Mouse (Mus musculus) c-Kit-positive CD71-negative TER-119-negative erythroid progenitor cells, embryonic 14.5 days (primary cell): Measurements from ENCODE around the gene Gm37240.
A peak's percentile ranks its signal among the peaks of the same experiment; 100 is the strongest.

Experiments
- DNase-seq: peaks from one replicate; pipeline ENCODE4 v3.0.0-alpha.2; 2013; ENCODE audit warnings: low read depth

Gene Gm37240

GRCm38 (mm10) chr3:85634389-85635125 is 252.8 kb downstream of the Gm37240 start:
- DNase-seq, result no peak

GRCm38 (mm10) chr3:85633733-85634132 is 253.6 kb downstream of the Gm37240 start:
- no peak for DNase-seq

DNA sequence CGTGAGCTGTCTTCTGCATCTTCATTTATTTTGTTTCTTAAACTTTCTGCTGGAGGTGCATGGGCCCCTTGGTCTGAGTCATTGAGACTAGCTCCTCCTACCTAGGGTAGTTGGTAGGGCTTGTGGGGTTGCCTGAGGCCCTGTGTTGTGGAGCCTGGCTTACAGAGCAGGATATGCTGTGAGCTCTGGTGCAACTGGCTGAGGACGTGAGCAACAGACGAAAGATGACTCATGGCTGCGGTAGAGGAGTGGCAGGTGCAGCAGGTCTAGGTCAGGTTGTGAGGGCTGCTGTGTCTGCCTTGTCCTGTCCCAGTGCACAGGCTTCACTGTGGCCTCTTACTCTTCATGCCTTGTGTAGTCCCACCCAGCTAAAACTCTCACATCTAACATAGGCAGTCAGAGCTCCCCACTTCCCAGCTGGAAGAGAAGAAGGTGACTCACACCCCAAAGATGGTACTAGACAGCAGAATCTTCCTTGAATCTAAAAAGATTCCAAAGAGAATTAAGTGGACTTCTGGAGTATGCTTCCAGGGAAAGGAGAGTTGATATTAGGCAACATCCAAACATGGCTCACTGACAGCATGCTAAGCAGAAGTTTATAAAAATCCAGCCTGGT is 257.3 kb downstream of the Gm37240 start:
- no peak for DNase-seq

DNA sequence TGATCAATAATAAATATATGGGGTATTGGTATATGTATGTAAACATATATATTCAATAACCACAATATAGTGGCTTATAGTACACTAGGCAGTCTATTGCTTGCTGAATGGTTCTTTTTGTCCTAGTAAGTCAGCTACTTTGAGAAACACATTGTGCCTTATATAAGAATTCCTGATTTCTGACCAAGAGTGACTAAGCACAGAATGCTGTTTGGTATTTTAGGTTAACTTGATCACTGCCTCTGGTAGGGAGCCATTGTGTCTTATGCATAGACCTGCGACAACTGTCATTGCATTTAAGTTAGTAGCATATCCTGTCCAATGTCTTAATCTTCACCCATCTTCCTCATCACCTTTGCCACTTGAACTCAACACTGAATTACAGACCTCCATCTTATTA is 267.6 kb downstream of the Gm37240 start:
- no peak for DNase-seq

GRCm38 (mm10) chr3:85619345-85619744 is 268.0 kb downstream of the Gm37240 start:
- no peak for DNase-seq

- DNase-seq, result no peak
Observed at GRCm38 (mm10) chr3:85618885-85619284, 268.4 kb downstream of the Gm37240 start.

GRCm38 (mm10) chr3:85616389-85616788 is 270.9 kb downstream of the Gm37240 start:
- no peak for DNase-seq

DNA sequence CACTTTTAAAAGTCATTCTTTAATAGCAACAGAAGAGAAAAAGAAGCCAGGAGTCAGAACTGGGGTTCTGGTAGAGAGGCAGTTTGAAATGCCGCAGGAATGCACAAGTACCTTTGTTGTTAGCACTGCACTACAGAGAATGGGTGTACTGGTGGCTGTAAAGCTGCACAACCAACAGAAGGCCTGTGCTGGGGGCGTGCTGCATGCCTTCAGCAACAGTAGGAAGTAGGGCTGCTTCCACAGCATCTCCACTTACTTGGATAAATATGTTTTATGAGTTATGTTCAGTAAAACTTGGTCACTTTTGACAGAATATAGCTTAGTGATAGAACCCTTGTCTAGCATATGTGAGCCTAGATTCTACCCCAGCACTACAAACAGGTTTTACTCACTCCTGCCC is 279.6 kb downstream of the Gm37240 start:
- no peak for DNase-seq

- DNase-seq, result no peak
Observed at GRCm38 (mm10) chr3:85606912-85607311, 280.4 kb downstream of the Gm37240 start.

- no peak for DNase-seq
Observed at GRCm38 (mm10) chr3:85603811-85604210, 283.5 kb downstream of the Gm37240 start.

GRCm38 (mm10) chr3:85601841-85602305 is 285.4 kb downstream of the Gm37240 start:
- no peak for DNase-seq

DNA sequence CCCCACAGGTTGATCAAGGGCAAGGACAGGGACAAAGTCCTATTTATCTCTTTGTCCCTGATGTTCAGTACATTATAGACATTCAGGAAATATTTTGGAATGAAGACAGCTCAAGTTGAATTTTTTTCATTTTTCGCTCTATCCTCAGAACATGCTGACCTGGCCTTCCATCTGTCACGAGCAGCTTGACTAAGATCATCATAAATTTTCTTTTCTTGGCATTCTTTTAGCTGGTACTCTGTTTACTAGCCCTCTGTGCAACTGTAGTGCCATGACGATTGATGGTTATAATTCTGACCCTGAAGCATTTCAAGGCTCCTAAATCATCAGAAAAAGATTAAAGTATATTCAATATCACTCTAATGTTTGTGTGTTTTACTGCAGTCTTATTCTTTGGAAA is 287.8 kb downstream of the Gm37240 start:
- DNase-seq, result no peak

- DNase-seq, result no peak
Observed at GRCm38 (mm10) chr3:85594452-85594851, 292.9 kb downstream of the Gm37240 start.

DNA sequence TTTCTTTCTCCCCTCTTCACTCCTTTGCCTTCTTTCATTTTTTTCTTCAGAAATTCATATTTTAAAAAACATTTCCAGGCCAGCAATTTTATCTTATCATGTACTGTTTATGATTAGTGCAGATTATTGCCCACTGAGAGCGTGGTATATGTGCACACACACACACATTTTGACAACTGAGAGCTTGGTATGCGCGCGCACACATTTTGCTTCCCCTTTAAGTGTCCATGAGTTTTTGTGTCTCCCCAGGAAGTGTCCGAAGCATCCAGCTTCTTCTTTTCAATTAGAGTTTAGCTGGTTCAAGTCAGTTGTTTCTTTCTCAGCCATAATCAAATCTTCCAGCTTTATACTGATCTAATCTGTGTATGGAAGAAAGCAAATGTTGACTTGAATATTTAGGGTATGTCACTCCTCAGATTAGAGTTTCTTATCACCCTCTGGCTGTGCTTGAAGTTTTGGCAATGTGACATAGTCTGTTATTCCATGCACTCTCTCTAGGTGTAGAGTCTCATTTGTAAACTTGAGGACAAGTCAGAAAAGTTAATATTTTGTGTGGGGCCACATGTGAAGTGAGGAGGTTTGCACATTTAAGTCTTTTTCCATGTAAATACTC is 294.6 kb downstream of the Gm37240 start:
- no peak for DNase-seq

DNA sequence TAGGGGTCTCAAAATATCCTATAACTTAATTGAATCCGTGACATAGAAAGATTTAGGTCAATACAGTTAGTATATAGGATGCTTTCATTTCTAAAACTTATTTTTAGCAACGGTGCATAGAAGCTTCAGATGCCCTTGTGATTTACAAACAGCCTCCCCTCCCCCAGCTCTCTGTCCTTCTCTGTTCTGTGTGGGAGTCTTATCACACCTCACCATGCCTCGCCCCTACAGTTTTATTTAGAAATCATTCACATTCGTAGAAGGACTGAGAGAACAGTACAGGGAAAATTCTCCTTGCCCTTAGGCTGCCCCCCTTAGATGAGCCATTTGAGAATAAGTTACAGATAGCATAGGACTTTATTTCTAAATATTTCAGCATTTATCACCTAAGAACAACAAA is 295.3 kb downstream of the Gm37240 start:
- DNase-seq, result peak; percentile 53

- DNase-seq, result no peak
Observed at GRCm38 (mm10) chr3:85590090-85590754, 297.1 kb downstream of the Gm37240 start.

GRCm38 (mm10) chr3:85588701-85589100 is 298.6 kb downstream of the Gm37240 start:
- no peak for DNase-seq

GRCm38 (mm10) chr3:85584966-85585365 is 302.4 kb downstream of the Gm37240 start:
- DNase-seq, result no peak

DNA sequence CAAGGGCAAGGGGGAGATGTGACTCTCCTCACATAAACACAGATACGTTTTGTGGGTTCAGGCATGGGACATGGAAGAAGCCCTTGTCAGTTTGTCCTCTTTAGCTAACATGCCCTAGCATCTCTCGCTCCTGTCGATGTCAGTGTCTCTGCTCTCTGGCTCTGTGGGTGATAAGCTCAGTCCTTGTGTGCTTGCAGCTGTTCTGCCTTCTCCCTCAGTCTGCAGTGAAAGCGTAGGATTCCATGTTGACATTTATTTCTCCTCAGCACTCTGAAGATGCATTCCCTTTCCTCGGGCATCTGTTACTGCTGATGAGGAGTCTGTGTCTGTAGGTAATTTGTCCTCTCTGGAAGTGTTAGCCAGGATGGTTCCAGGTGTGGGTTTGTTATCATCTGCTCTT is 304.1 kb downstream of the Gm37240 start:
- DNase-seq, result no peak

- no peak for DNase-seq
Observed at GRCm38 (mm10) chr3:85582726-85583125, 304.6 kb downstream of the Gm37240 start.

GRCm38 (mm10) chr3:85573864-85574830 is 313.2 kb downstream of the Gm37240 start, which contains the start of gene Gatb:
Gene Gatb (plus strand): TSS chr3:85574119.
- peak; percentile 96 for DNase-seq
